Mouse (Mus musculus) frontal cortex, postnatal 14 days (tissue): ENCODE measurements around the gene Rps6kl1.

Source experiments
- DNase-seq, 2 experiments: peaks; one replicate each; pipeline ENCODE4 v3.0.0; 2022; ENCODE audit warnings: low spot score in 2 of 2

Rps6kl1 gene

DNA sequence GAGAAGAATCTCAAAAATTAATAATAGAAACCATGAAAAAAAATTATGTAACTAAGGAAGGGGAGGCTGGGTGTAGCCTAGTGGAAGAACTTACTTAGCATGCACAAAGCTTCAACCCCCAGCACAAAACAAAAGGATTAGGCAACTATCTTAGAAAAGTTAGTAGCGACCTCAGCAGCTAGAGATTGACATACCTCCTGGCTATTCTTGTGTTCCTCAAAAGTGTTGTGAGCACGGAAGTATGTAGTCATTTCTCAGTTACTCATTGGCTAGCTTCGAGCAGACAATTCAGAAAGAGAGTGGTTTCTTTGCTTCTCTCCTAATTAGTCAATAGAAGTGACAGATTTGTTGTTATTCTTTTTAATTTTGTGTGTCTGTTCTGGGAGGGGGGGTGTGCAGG lies 42.4 kb downstream of the Rps6kl1 start:
- DNase-seq = no peak

DNA sequence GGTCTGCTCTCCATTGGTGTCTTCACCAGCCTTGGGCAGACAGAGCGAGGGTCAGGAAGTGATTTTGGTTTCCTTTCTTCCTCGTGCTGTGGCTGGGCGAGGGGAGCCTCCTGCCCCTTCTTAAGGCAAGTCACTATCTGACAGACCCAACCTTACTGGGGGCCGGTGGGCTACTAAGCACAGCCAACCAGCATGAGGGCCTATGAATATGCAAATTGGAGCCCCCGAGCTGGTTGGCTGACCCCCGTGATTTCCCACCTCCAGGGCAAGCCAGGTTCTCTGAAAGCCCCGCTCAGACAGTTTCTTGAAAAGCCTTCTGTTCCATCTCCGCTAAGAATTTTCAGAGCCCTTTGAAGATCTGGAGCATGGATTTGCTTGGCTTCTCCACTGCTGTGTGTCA lies 44.8 kb downstream of the Rps6kl1 start:
- no peak for DNase-seq

DNA sequence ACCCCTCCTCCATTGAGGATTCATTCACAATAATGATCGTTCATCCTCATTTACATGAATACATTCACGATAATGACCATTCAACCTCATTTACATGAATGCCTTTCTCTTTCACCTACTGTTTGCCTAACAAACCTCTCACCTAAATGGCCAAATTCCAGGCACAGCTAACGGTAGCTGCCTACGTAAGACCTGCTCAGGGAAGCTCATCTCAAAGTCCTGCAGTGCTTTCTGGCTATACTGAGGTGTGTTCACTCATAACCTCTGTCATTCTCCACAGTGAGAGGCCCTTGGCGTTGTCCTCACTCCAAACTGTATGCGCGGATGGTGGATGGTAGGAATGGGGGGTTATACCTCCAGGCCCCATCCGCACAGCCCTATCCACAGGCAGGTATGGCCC lies 46.3 kb downstream of the Rps6kl1 start:
- no peak for DNase-seq

- DNase-seq = no peak
Observed at GRCm38 (mm10) chr12:85103096-85103495, 48.0 kb downstream of the Rps6kl1 start.

DNA sequence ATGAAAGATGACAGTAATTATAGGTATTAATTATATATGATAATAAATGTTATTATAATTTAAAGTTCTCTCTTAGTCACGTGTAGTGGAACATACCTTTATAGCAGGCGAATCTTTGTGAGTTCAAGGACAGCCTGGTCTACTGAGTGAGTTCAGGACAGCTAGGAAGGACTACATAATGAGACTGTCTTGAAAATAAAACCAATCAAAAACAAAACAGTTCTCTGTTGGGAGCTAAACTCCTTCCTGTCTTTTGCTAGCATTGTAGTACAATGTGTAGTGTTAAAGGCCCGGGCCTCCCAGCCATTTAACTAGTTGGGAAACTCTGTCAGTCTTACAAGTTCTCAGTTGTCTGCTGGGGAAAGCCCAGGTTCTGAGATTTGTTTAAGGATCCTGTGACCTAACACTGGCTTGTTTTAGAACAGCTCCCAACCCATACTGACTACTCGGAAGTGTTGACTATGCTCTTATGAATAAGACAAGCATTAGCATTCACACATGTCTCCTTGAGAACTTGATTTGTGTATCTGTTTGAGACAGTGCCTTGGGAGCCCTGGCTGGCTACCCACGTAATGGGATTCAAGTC lies 49.5 kb downstream of the Rps6kl1 start:
- no peak for DNase-seq

DNA sequence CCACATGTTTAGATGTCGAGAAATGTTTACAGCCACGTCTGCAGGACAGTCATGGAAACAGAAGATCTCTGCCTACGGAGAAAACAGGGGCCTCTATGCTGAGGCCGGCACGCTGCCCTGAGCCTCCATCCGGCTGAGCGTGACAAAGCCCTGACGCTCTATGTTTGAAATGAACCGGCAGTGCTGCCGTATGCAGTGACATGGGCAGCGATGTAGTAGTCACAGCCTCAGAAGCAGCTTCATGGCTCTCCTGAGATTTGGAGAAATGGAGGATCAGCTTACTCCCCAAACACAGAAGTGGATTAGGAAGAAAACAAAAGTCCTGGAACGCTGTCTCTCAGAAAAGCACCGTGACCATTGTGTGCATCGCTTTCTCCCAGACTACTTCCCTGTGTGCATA lies 50.1 kb downstream of the Rps6kl1 start:
- DNase-seq = no peak

- DNase-seq = no peak
Observed at GRCm38 (mm10) chr12:85095859-85096258, 55.2 kb downstream of the Rps6kl1 start.

GRCm38 (mm10) chr12:85095146-85095545 lies 55.9 kb downstream of the Rps6kl1 start:
- DNase-seq = no peak

GRCm38 (mm10) chr12:85094706-85095105 lies 56.4 kb downstream of the Rps6kl1 start:
- no peak for DNase-seq

- peak; percentile 28 to 37 for DNase-seq
Observed at GRCm38 (mm10) chr12:85094010-85094409, 57.1 kb downstream of the Rps6kl1 start.

- peak in 1 of 2 experiments; percentile 46 for DNase-seq
Observed at GRCm38 (mm10) chr12:85092214-85092613, 58.9 kb downstream of the Rps6kl1 start.

DNA sequence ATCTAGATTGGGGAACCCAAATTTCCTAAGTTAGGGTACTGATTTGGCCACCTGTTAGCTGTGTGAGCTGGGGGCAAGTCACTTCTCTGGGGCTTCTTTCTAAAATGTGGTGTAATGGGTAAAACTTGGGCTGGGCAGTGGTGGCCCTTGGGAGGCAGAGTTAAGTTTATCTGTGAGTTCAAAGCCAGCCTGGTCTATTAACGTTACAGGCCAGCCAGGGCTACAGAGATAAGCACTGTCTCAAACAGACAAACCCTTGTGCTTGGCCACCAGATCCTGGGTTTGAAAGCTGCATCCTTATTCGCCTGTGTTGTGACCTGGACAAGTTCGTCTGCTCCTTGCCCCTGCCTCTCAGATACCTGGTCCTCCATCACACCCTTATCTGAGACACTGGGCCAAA lies 59.9 kb downstream of the Rps6kl1 start:
- DNase-seq = no peak

- no peak for DNase-seq
Observed at GRCm38 (mm10) chr12:85087845-85088244, 63.2 kb downstream of the Rps6kl1 start.
